Mouse (Mus musculus) heart, postnatal 0 days (tissue): ENCODE measurements around the gene Utp15. TPM values are rescaled to one million over a fixed set of nuclear protein-coding genes. Genes with fewer than 3 reads are reported as not detected.

Source experiments
- ATAC-seq: fragments of 200-750 bp; cut with Nextera tagmentation; 2 replicates; pipeline ENCODE4 v1.8.0; 2017; ENCODE audit warnings: low read depth, moderate number of reproducible peaks, moderate library complexity; ENCODE audit not compliant: insufficient read depth
- DNase-seq: peaks from one replicate; pipeline ENCODE4 v3.0.0-alpha.2; 2016; ENCODE audit warnings: low spot score
- H3K27ac ChIP-seq: fragments of 300-500 bp; sonication (generic); 2 replicates; pipeline ENCODE4 v1.5.1; 2014; ENCODE audit warnings: low read depth, mild to moderate bottlenecking
- H3K27me3 ChIP-seq: fragments of 300-500 bp; sonication (generic); 2 replicates; pipeline ENCODE4 v1.6.1; 2014; ENCODE audit warnings: low read length, mixed read lengths; ENCODE audit not compliant: control insufficient read depth, insufficient read depth
- H3K36me3 ChIP-seq: fragments of 300-500 bp; sonication (generic); replicated peaks from 2 replicates; pipeline ENCODE4 v1.6.1; 2014; ENCODE audit warnings: low read length, mixed read lengths; ENCODE audit not compliant: control insufficient read depth, insufficient read depth
- H3K4me1 ChIP-seq: fragments of 300-500 bp; sonication (generic); 2 replicates; pipeline ENCODE4 v1.6.1; 2014; ENCODE audit warnings: antibody characterized with exemption; ENCODE audit not compliant: control insufficient read depth, insufficient read depth
- H3K4me2 ChIP-seq: fragments of 300-500 bp; sonication (generic); 2 replicates; pipeline ENCODE4 v1.6.1; 2014; ENCODE audit warnings: low read depth, mild to moderate bottlenecking, low read length, moderate library complexity
- H3K4me3 ChIP-seq: fragments of 300-500 bp; sonication (generic); 2 replicates; pipeline ENCODE4 v1.5.1; 2014; ENCODE audit warnings: low read depth, low read length
- H3K9ac ChIP-seq: fragments of 300-500 bp; sonication (generic); replicated peaks from 2 replicates; pipeline ENCODE4 v1.6.1; 2014; ENCODE audit warnings: low read depth, low read length, mixed read lengths
- H3K9me3 ChIP-seq: fragments of 300-500 bp; sonication (generic); replicated peaks from 2 replicates; pipeline ENCODE4 v1.6.1; 2016; ENCODE audit warnings: low read length; ENCODE audit not compliant: control insufficient read depth
- CTCF ChIP-seq: IDR thresholded peaks from 2 replicates; pipeline ENCODE4 v1.5.1; 2016; ENCODE audit warnings: antibody characterized with exemption, control low read depth, low read depth
- EP300 ChIP-seq: IDR thresholded peaks from 2 replicates; pipeline ENCODE4 v1.6.1; 2016; ENCODE audit warnings: antibody characterized with exemption, low read depth
- WGBS: fragments of 180-500 bp; shearing (Covaris S2); extraction: QIAGEN DNeasy Blood & Tissue Kit; methylation state at CpG from one replicate; pipeline ENCODE4 v1.1.7; 2014; 5-methylcytosine and 5-hydroxymethylcytosine counted together
- polyA plus RNA-seq: library from polyadenylated mRNA; unstranded; fragments of >200 nt; fragmentation: Nextera tagmentation; extraction: Ambion mirVana; gene quantifications from 2 replicates; pipeline ENCODE4 v1.2.1, GENCODE M21; 2015
- total RNA-seq: library from RNA; depleted of rRNA; stranded (reverse); fragments of >200 nt; gene quantifications from 2 replicates; pipeline ENCODE4 v1.2.3, GENCODE M21; 2014; ENCODE audit warnings: low replicate concordance; rRNA removed

Gene Utp15
- total and polyA plus RNA-seq, 2 experiments from 2014 or later = 7.7 to 13.9 TPM

DNA sequence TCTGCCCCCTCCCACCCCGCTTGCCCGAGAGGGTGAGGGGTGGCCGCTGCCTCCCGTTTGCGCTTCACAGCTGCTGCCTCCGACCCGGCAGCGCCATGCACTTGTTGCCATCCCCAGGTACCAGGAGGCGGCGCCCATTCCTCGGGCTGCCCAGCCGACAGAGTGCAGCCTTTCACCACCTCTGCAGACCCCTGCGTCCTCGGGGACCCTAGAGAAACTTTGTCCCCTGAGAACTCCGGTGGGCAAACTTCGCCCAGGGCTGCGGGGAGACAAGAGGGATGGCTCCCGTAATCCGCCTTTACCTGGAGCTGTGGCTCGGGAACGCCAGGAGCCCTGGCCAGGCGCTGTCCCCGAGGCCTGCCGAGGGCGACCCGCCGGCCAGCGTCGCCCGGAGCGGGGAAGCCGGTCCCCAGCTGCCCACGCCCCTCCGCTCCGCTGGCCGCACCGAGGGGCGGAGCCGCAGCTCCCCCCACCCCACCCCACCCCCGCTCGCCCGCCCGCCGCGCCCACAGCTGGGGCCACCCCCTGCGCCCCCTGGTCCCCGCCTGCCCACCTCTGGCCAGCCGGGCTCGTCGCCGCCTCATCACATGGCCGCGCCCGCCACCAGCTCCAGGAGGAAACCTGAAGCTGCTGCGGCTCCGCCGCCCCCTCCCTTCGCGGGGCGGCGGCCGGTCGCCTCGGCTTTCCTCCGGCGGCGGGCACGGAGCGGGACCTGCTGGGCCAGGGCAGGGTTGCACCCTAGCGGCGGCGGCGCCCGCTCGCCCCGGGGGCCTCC, 56.9 kb downstream of the Utp15 start, which contains the start of gene Arhgef28:
Arhgef28 (minus strand) TSS at position 669 of the 775 bp plus-strand sequence.
- WGBS = under 1% methylated on average over 52 of the region's 76 CpGs
- DNase-seq (peak; percentile 56), ATAC-seq (peak; percentile 91)
- H3K27ac ChIP-seq = peak within 1 kb of the TSS; percentile 84
- no peaks in the 10 kb centered on the region for H3K36me3 ChIP-seq
- peak within 1 kb of the TSS; percentile 97 for H3K4me2 ChIP-seq
- H3K4me1 ChIP-seq = peaks cover 9% of the 10 kb centered on the region
- H3K9me3 ChIP-seq = no peaks in the 10 kb centered on the region
- H3K4me3 ChIP-seq = peak within 1 kb of the TSS; percentile 69
- H3K9ac ChIP-seq = peak within 1 kb of the TSS; percentile 57
- TF ChIP-seq EP300 = no peak
- peak; percentile 54 for TF ChIP-seq CTCF
- peaks cover 7% of the 10 kb centered on the region; the same call in 1 of the 2 replicates for H3K27me3 ChIP-seq

DNA sequence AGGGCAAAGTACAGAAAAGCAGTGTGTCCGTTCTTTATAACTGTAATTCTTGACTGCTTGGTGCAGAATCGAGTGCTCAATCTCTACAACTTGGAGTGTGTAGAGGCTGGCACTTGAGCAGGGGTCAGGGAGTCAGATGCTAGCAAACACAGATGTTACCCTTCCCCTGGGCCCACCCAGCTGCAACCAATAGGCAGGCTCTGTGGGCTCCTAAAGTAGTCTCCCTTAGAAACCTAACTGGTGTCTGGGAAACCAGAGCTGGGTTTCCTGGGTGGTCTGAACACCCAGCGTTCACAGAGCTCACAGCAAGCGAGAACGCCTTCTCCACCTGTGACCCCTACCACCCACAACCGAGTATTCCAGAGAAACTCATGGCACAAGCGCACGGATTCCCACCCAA, 57.7 kb downstream of the Utp15 start:
- Histone ChIP-seq H3K4me2 (peak overlapping the region; percentile 97), H3K9me3 (no peaks in the 10 kb centered on the region), H3K4me3 (peak overlapping the region; percentile 69), H3K4me1 (peaks cover 11% of the 10 kb centered on the region), H3K27me3 (peaks cover 7% of the 10 kb centered on the region; the same call in 1 of the 2 replicates), H3K36me3 (no peaks in the 10 kb centered on the region), H3K9ac (no peak overlapping the region), H3K27ac (no peak overlapping the region)
- WGBS = 44% methylated on average over 8 of the region's 8 CpGs
- ATAC-seq = no peak
- TF ChIP-seq CTCF = no peak
- no peak for DNase-seq

DNA sequence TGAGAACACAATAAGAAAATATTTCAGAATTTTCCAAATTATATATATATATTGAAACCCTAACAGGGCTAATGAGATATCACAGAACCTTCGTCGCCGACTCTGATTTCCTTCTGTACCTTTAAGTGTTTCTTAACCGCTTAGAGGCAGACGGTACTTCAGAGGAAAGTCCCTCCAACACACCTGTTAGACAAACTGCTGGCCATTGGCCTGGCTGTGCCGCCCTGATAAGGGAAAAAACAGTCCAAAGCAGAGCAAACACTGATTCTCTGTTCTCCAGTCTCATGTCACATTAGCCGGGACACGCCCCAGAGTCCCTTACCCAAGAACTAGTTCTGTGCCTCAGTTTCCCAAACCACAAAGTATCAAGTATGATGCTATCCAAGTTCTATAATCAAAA, 58.5 kb downstream of the Utp15 start:
- 86% methylated on average over 8 of the region's 8 CpGs for WGBS
- H3K4me1 ChIP-seq = peaks cover 11% of the 10 kb centered on the region
- TF ChIP-seq CTCF = no peak
- TF ChIP-seq EP300 = no peak
- H3K27ac ChIP-seq = no peak overlapping the region
- DNase-seq (no peak), ATAC-seq (no peak)
- H3K9me3 ChIP-seq = no peaks in the 10 kb centered on the region
- no peak overlapping the region for H3K4me2 ChIP-seq
- no peak overlapping the region for H3K4me3 ChIP-seq
- H3K36me3 ChIP-seq = no peaks in the 10 kb centered on the region
- H3K27me3 ChIP-seq = peaks cover 7% of the 10 kb centered on the region; the same call in 1 of the 2 replicates
- H3K9ac ChIP-seq = no peak overlapping the region

DNA sequence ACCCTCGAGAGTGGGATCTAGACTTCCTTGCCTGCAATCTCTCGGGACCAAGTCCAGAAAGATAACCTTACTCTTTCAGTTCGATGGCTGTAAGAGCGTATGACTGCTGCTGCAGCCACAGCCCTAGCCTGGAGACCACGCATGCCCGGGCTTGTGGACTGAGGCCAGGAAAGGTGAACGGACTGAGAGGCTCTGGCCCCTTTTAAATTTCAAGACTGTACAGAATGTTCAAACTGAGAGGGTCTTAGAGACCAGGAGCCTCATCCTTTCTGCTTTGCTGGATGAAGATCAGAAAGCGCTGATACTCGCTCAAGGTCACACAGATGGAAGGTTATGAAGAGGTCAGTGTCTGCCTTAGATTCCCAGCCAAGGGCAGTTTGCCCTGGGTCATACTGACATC, 61.4 kb downstream of the Utp15 start:
- H3K9me3 ChIP-seq = no peaks in the 10 kb centered on the region
- no peak overlapping the region for H3K27ac ChIP-seq
- H3K27me3 ChIP-seq = no peaks in the 10 kb centered on the region
- peak overlapping the region; percentile 6; the same call in 1 of the 2 replicates for H3K4me2 ChIP-seq
- TF ChIP-seq CTCF = no peak
- TF ChIP-seq EP300 = no peak
- no peak for ATAC-seq
- no peak overlapping the region for H3K9ac ChIP-seq
- H3K4me1 ChIP-seq = peaks cover 11% of the 10 kb centered on the region
- no peaks in the 10 kb centered on the region for H3K36me3 ChIP-seq
- H3K4me3 ChIP-seq = no peak overlapping the region
- no peak for DNase-seq
- 24% methylated on average over 9 of the region's 9 CpGs for WGBS

Other genes with a start within 250 kb of the Utp15 start
- 10.5 and 16.2 TPM in 2 replicates for gene Arhgef28, start 56.6 kb downstream of the Utp15 start, total RNA-seq
- gene Arhgef28, start 56.6 kb downstream of the Utp15 start, polyA plus RNA-seq = 6.9 and 7.2 TPM in 2 replicates
- 12.3 and 40.9 TPM in 2 replicates for gene Ankra2, start within 50 bp of the Utp15 start, total RNA-seq
- gene Ankra2, start within 50 bp of the Utp15 start, polyA plus RNA-seq = 18.5 and 19.3 TPM in 2 replicates
- gene Gm21976, start 16.8 kb upstream of the Utp15 start, total RNA-seq = not detected in 2 replicates
- 0.16 TPM in 1 of 2 replicates, not detected in the other for gene Gm21976, start 16.8 kb upstream of the Utp15 start, polyA plus RNA-seq
- 208 and 210 TPM in 2 replicates for gene Btf3, start 54.0 kb upstream of the Utp15 start, total RNA-seq
- gene Btf3, start 54.0 kb upstream of the Utp15 start, polyA plus RNA-seq = 384 and 393 TPM in 2 replicates
- not detected in 2 replicates for gene Foxd1, start 91.2 kb upstream of the Utp15 start, total RNA-seq
- not detected in 2 replicates for gene Foxd1, start 91.2 kb upstream of the Utp15 start, polyA plus RNA-seq
- gene Gm10320, start 229.0 kb upstream of the Utp15 start, total RNA-seq = 13.1 TPM in 1 of 2 replicates, not detected in the other
- gene Gm10320, start 229.0 kb upstream of the Utp15 start, polyA plus RNA-seq = 0.27 and 0.66 TPM in 2 replicates